Mouse (Mus musculus): ENCODE results near the gene Eva1c. TPM values are rescaled to one million over a fixed set of nuclear protein-coding genes. Genes with fewer than 3 reads are reported as not detected.
"Not testable (repeated sequence)": the region's sequence is repeated elsewhere in the genome, so short reads cannot be mapped to it uniquely, and the experiment has no call there.

Eva1c gene
- polyA plus RNA-seq, 1 experiment from 2014 or later = 3.6 TPM

GRCm38 (mm10) chr16:90801251-90801650 lies 25.3 kb upstream of the Eva1c start:
- Histone ChIP-seq H3K4me1 (peaks cover 35% of the 10 kb centered on the region), H3K36me3 (peaks cover 81% of the 10 kb centered on the region), H3K4me2 (no peak overlapping the region), H3K9me3 (no peaks in the 10 kb centered on the region), H3K4me3 (no peak overlapping the region), H3K27ac (replicated peaks) (no peak overlapping the region), H3K9ac (no peak overlapping the region), H3K27me3 (replicated peaks) (no peaks in the 10 kb centered on the region)
- ATAC-seq (ENCODE audit: extremely low read depth, insufficient number of reproducible peaks, low FRiP score, low TSS enrichment) = no peak
- 86% methylated on average over 5 of the region's 5 CpGs for WGBS

DNA sequence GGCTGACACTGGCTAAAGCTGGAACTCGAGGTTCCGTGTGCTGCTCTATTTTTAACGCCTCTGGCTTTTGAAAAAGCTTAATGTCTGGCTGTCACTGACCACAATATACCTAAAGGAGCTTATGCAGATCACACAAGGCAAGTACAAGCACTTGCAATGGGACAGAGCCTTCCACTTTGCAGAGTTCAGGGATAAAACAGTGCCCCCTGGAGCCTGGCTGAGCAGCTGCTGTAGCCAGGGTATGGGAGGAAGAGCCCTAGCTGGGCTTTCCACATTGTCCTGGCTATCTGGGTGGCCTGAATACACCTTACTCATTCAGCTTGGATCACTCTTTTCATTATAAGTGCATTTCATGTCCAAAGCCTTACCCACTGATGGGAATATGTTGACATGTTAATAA lies 24.6 kb upstream of the Eva1c start:
- Histone ChIP-seq H3K36me3 (peaks cover 74% of the 10 kb centered on the region), H3K4me3 (no peak overlapping the region), H3K27me3 (replicated peaks) (no peaks in the 10 kb centered on the region), H3K4me1 (peaks cover 35% of the 10 kb centered on the region), H3K4me2 (no peak overlapping the region), H3K27ac (replicated peaks) (no peak overlapping the region), H3K9ac (no peak overlapping the region), H3K9me3 (no peaks in the 10 kb centered on the region)
- 47% methylated on average over 3 of the region's 3 CpGs for whole genome bisulfite sequencing
- ATAC-seq (ENCODE audit: extremely low read depth, insufficient number of reproducible peaks, low FRiP score, low TSS enrichment) = no peak

- peaks cover 52% of the 10 kb centered on the region for H3K36me3 ChIP-seq
- no peak overlapping the region for H3K4me2 ChIP-seq
- H3K9ac ChIP-seq = no peak overlapping the region
- no peak overlapping the region for H3K4me3 ChIP-seq
- H3K27me3 ChIP-seq (replicated peaks) = no peaks in the 10 kb centered on the region
- peaks cover 29% of the 10 kb centered on the region for H3K4me1 ChIP-seq
- no peaks in the 10 kb centered on the region for H3K9me3 ChIP-seq
- no peak for ATAC-seq (ENCODE audit: extremely low read depth, insufficient number of reproducible peaks, low FRiP score, low TSS enrichment)
- no peak overlapping the region for H3K27ac ChIP-seq (replicated peaks)
- 87% methylated on average over 5 of the region's 5 CpGs for WGBS
Observed at GRCm38 (mm10) chr16:90804466-90804865, 22.1 kb upstream of the Eva1c start.

- WGBS = under 1% methylated on average over 47 of the region's 47 CpGs
- peak; percentile 94 for ATAC-seq (ENCODE audit: extremely low read depth, insufficient number of reproducible peaks, low FRiP score, low TSS enrichment)
Observed at GRCm38 (mm10) chr16:90809975-90810715, 16.4 kb upstream of the Eva1c start, which contains the start of gene Urb1. TSS of gene Urb1 (minus strand) at chr16:90810413.

DNA sequence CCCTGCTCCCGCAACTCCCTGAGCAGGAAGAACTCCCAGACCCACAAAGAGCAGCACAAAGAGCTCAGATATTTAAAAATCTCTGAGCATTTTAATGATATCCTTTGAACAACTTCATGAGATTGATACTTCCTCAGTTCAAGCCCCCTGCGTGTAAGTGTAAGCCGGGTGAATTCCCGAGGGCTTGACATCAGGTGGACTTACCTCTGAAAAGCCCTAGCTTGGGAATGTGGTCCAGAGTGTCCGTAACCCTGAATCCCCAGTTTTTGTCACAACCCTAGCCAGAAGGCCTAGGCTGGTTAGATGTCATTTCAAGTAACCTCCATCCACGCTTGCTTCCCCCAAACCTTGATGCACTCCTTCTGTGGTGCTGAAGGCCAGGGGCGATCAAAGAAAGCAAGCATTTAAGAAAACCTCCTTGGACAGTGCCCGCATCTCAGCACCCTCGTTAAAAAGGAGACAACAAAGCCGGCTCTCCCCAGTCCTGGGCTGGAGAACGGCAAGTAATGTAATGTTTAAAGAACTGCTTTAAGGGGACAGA lies 15.7 kb upstream of the Eva1c start:
- H3K9ac ChIP-seq = peak overlapping the region; percentile 82
- no peak for ATAC-seq (ENCODE audit: extremely low read depth, insufficient number of reproducible peaks, low FRiP score, low TSS enrichment)
- peak overlapping the region; percentile 80 for H3K27ac ChIP-seq (replicated peaks)
- peak overlapping the region; percentile 85 for H3K4me2 ChIP-seq
- peak overlapping the region; percentile 83 for H3K4me3 ChIP-seq
- 51% methylated on average over 11 of the region's 11 CpGs for WGBS
- peaks cover 19% of the 10 kb centered on the region for H3K4me1 ChIP-seq
- H3K27me3 ChIP-seq (replicated peaks) = no peaks in the 10 kb centered on the region; the same call in 1 of the 2 replicates
- H3K9me3 ChIP-seq = no peaks in the 10 kb centered on the region
- H3K36me3 ChIP-seq = no peaks in the 10 kb centered on the region

More at GRCm38 (mm10) chr16:90809975-90810715, 16.4 kb upstream of the Eva1c start, which contains the start of gene Urb1:
- no peaks in the 10 kb centered on the region for H3K9me3 ChIP-seq
- H3K4me2 ChIP-seq = peak within 1 kb of the TSS; percentile 85
- H3K27me3 ChIP-seq (replicated peaks) = no peaks in the 10 kb centered on the region
- H3K27ac ChIP-seq (replicated peaks) = peak within 1 kb of the TSS; percentile 80
- peaks cover 19% of the 10 kb centered on the region for H3K4me1 ChIP-seq
- peak within 1 kb of the TSS; percentile 83 for H3K4me3 ChIP-seq
- peak within 1 kb of the TSS; percentile 82 for H3K9ac ChIP-seq
- H3K36me3 ChIP-seq = peaks cover 6% of the 10 kb centered on the region

- WGBS = 62% methylated on average over 5 of the region's 5 CpGs
- ATAC-seq (ENCODE audit: extremely low read depth, insufficient number of reproducible peaks, low FRiP score, low TSS enrichment) = no peak
- H3K27me3 ChIP-seq (replicated peaks) = no peaks in the 10 kb centered on the region; the same call in 1 of the 2 replicates
- H3K4me3 ChIP-seq = no peak overlapping the region
- peaks cover 19% of the 10 kb centered on the region for H3K4me1 ChIP-seq
- H3K4me2 ChIP-seq = no peak overlapping the region
- H3K36me3 ChIP-seq = no peaks in the 10 kb centered on the region
- H3K9me3 ChIP-seq = no peaks in the 10 kb centered on the region
- H3K9ac ChIP-seq = no peak overlapping the region
- H3K27ac ChIP-seq (replicated peaks) = no peak overlapping the region
Observed at GRCm38 (mm10) chr16:90812086-90812485, 14.4 kb upstream of the Eva1c start.

DNA sequence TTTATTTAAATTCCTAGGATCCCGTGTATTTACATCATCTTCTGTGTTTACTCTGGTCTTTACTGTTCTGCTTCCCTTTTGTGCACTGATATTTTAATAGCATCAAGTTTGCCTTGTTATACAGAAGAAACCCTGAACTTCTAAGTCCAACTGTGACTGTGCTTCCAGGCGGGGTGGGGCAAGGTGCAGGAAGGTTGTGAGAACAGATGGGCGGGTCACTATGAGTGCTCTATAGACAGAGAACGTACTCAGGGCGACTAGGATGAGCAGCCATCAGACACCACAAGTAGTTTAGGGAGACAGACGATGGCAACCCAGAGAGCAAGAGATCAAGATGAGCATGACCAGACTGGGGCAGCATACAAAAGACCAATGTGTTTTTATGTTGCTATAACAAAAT lies 6.2 kb upstream of the Eva1c start:
- WGBS = 72% methylated on average over 6 of the region's 6 CpGs

GRCm38 (mm10) chr16:90821046-90821697 lies 5.3 kb upstream of the Eva1c start:
- 72% methylated on average over 14 of the region's 14 CpGs for WGBS
- no peak overlapping the region for H3K27ac ChIP-seq (replicated peaks)

More for the DNA sequence above, 6.2 kb upstream of the Eva1c start:
- H3K4me2 ChIP-seq = no peak overlapping the region
- no peak overlapping the region for H3K9ac ChIP-seq
- H3K36me3 ChIP-seq = no peaks in the 10 kb centered on the region
- no peak overlapping the region for H3K27ac ChIP-seq (replicated peaks)
- H3K4me3 ChIP-seq = no peak overlapping the region
- no peaks in the 10 kb centered on the region for H3K4me1 ChIP-seq
- ATAC-seq (ENCODE audit: extremely low read depth, insufficient number of reproducible peaks, low FRiP score, low TSS enrichment) = no peak
- no peaks in the 10 kb centered on the region for H3K9me3 ChIP-seq
- peaks cover under 1% of the 10 kb centered on the region; the same call in 1 of the 2 replicates for H3K27me3 ChIP-seq (replicated peaks)

GRCm38 (mm10) chr16:90822284-90822935 lies 4.1 kb upstream of the Eva1c start:
- Histone ChIP-seq H3K9ac (no peak overlapping the region), H3K4me1 (no peaks in the 10 kb centered on the region), H3K36me3 (no peaks in the 10 kb centered on the region), H3K4me2 (no peak overlapping the region), H3K27me3 (replicated peaks) (peaks cover 3% of the 10 kb centered on the region; the same call in 1 of the 2 replicates), H3K27ac (replicated peaks) (no peak overlapping the region), H3K4me3 (no peak overlapping the region), H3K9me3 (no peaks in the 10 kb centered on the region)
- ATAC-seq (ENCODE audit: extremely low read depth, insufficient number of reproducible peaks, low FRiP score, low TSS enrichment) = no peak
- 81% methylated on average over 10 of the region's 10 CpGs for WGBS

More at GRCm38 (mm10) chr16:90821046-90821697, 5.3 kb upstream of the Eva1c start:
- Histone ChIP-seq H3K4me1 (no peaks in the 10 kb centered on the region), H3K9me3 (no peaks in the 10 kb centered on the region), H3K4me2 (no peak overlapping the region), H3K27me3 (replicated peaks) (peaks cover 3% of the 10 kb centered on the region; the same call in 1 of the 2 replicates), H3K4me3 (no peak overlapping the region), H3K9ac (no peak overlapping the region), H3K36me3 (no peaks in the 10 kb centered on the region)
- ATAC-seq (ENCODE audit: extremely low read depth, insufficient number of reproducible peaks, low FRiP score, low TSS enrichment) = no peak

GRCm38 (mm10) chr16:90822981-90823380 lies 3.5 kb upstream of the Eva1c start:
- Histone ChIP-seq H3K9ac (no peak overlapping the region), H3K4me1 (no peaks in the 10 kb centered on the region), H3K27ac (replicated peaks) (no peak overlapping the region), H3K4me2 (no peak overlapping the region), H3K4me3 (no peak overlapping the region), H3K9me3 (no peaks in the 10 kb centered on the region), H3K36me3 (no peaks in the 10 kb centered on the region), H3K27me3 (replicated peaks) (peaks cover 3% of the 10 kb centered on the region; the same call in 1 of the 2 replicates)
- ATAC-seq (ENCODE audit: extremely low read depth, insufficient number of reproducible peaks, low FRiP score, low TSS enrichment) = no peak
- WGBS = 59% methylated on average over 7 of the region's 7 CpGs

DNA sequence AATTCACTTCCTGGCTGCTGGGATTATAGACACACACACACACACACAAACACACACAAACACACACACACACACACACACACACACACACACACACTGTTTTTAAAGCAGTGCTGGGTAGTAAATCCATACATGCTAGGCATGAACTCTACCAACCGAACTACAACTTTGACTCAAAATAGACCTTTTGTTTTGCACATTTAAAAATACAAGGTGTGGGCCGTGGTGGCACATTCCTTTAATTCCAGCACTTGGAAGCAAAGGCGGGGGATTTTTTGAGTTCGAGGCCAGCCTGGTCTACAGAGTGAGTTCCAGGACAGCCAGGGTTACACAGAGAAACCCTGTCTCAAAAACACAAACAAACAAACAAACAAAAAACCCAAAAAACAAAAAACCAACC lies 2.5 kb upstream of the Eva1c start:
- not testable (repeated sequence) for H3K9me3 ChIP-seq; ATAC-seq (ENCODE audit: extremely low read depth, insufficient number of reproducible peaks, low FRiP score, low TSS enrichment)

More for the DNA sequence above, 2.5 kb upstream of the Eva1c start:
- WGBS = 51% methylated on average over 4 of the region's 4 CpGs
- H3K4me2 ChIP-seq; H3K4me3 ChIP-seq; H3K9ac ChIP-seq; H3K27ac ChIP-seq (replicated peaks); H3K4me1 ChIP-seq; H3K36me3 ChIP-seq: not testable (repeated sequence)
- peaks cover 12% of the 10 kb centered on the region; the same call in 1 of the 2 replicates for H3K27me3 ChIP-seq (replicated peaks)

All from heart, embryonic 13.5 days (tissue).